Mouse (Mus musculus) cerebellum, adult 2 months (tissue): ENCODE measurements at regions not wholly inside any gene's neighbourhood (a gene's known extent, or its start where the extent isn't known, plus 50 kb on each side); places are given as distances from the start of the nearest gene placed in this dataset.

Experiments used
- CTCF ChIP-seq: fragments of 200-500 bp; IDR thresholded peaks from 2 replicates; pipeline ENCODE4 v1.5.1; 2011; ENCODE audit warnings: low read depth, mild to moderate bottlenecking, control low read depth, low read length, moderate library complexity, borderline replicate concordance; ENCODE audit not compliant: insufficient read depth
- POLR2A ChIP-seq: fragments of 200-500 bp; IDR thresholded peaks from 2 replicates; pipeline ENCODE4 v1.6.1; 2011; ENCODE audit warnings: low read length, control low read depth, borderline replicate concordance; ENCODE audit not compliant: insufficient read depth

GRCm38 (mm10) chr13:99847531-99847930, 53.4 kb downstream of the Cartpt start:
- no peak for TF ChIP-seq POLR2A
- no peak for TF ChIP-seq CTCF
